Mouse (Mus musculus): ENCODE data around the gene Plac9a.

- TF ChIP-seq EP300 (IDR thresholded peaks at IDR 0.05; ENCODE audit: insufficient read depth, low read depth, low read length): no peak
- TF ChIP-seq POLR2A (IDR thresholded peaks at IDR 0.05; ENCODE audit: insufficient read depth, low read depth, low read length): no peak
- no peak for TF ChIP-seq CTCF (IDR thresholded peaks at IDR 0.05)
These were observed 54.7 kb downstream of the Plac9a start for GRCm38 (mm10) chr14:25848237-25848636.

All from heart, adult 2 months (tissue).